ENCODE assay signal across 8 mouse cellular contexts in the genomic region with DNA sequence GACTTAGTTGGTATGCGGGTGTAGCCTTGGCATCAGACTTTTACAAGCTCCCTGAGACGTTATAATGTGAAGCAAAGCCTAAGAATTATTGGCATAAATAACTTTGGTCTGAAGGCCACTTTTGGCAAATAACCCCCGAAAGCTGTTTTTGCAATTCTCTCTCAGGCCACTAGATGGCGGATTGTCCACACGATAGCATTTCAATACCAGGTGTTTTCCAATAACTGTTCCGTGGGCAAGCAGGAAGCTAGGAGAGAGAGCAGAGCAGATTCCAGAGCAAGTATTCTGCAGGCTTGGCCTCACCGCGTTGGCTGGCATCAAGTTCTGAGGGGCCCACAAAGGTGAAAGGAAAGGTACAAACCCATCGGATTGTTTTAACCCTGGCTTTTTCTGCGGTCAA. TPM values are rescaled to one million over a fixed set of nuclear protein-coding genes. Genes with fewer than 3 reads are reported as not detected.
DNase-seq lines count a peak whose midpoint lies in the region; ATAC-seq and TF ChIP-seq lines count a peak whose summit lies in the region.

No protein-coding gene starts in this region.

- 12% methylated on average over 10 of the region's 10 CpGs for WGBS in limb, embryonic 12.5 days

- no peak for TF ChIP-seq POLR2A in testis, adult 2 months (IDR thresholded peaks at IDR 0.05; ENCODE audit: control insufficient read depth, low read depth, low read length)

- 0 out of 2 replicates have a peak overlapping the region, but pooled peaks have one; percentile 59 for H3K27ac ChIP-seq in limb, embryonic 12.5 days
- H3K27ac ChIP-seq in testis, adult 2 months (ENCODE audit: control insufficient read depth, insufficient read depth, low read depth, low read length): no peak overlapping the region

- H3K4me3 ChIP-seq in limb, embryonic 12.5 days (replicated peaks): no peak overlapping the region
- peak overlapping the region; percentile 42 for H3K4me3 ChIP-seq in testis, adult 2 months (ENCODE audit: control insufficient read depth, low read depth, low read length)

- H3K36me3 ChIP-seq in limb, embryonic 12.5 days: no peaks in the 10 kb centered on the region
- H3K36me3 ChIP-seq in testis, adult 2 months (ENCODE audit: control insufficient read depth, insufficient read depth, low read length): no peaks in the 10 kb centered on the region

- H3K4me2 ChIP-seq in limb, embryonic 12.5 days: no peak overlapping the region

- peaks cover 25% of the 10 kb centered on the region for H3K4me1 ChIP-seq in limb, embryonic 12.5 days (replicated peaks)
- peaks cover 2% of the 10 kb centered on the region for H3K4me1 ChIP-seq in testis, adult 2 months (ENCODE audit: control insufficient read depth, insufficient read depth, low read length)

- peak; percentile 55 for DNase-seq in A20 (ENCODE audit: low read depth, low spot score)
- peak; percentile 57 to 70 for DNase-seq in adrenal gland, adult 18-20 months (ENCODE audit: low spot score in 2 of 2)
- peak; percentile 89 for DNase-seq in embryo, embryonic 10.5 days (ENCODE audit: low spot score)
- peak; percentile 79 for DNase-seq in kidney, adult 9 months
- peak; percentile 14 to 40 for DNase-seq in natural killer cell, adult 2 months (ENCODE audit: low spot score in 2 of 2)

- peak; percentile 79 for ATAC-seq in granulocyte monocyte progenitor cell, adult 5-6 weeks (replicated peaks; ENCODE audit: poor library complexity, severe bottlenecking)
- ATAC-seq in limb, embryonic 12.5 days (ENCODE audit: insufficient number of reproducible peaks, insufficient read depth, low FRiP score, low TSS enrichment, low read depth): no peak

- no peaks in the 10 kb centered on the region for H3K27me3 ChIP-seq in limb, embryonic 12.5 days
- H3K27me3 ChIP-seq in testis, adult 2 months (ENCODE audit: control insufficient read depth, insufficient read depth, low read length): no peaks in the 10 kb centered on the region

- H3K9ac ChIP-seq in limb, embryonic 12.5 days (replicated peaks): no peak overlapping the region; the same call in 1 of the 2 replicates

- peak; percentile 50; the same call in 1 of the 2 replicates for TF ChIP-seq CTCF in testis, adult 2 months (IDR thresholded peaks at IDR 0.05; ENCODE audit: control insufficient read depth, insufficient read depth, insufficient replicate concordance, low read depth, low read length)

- H3K9me3 ChIP-seq in limb, embryonic 12.5 days: no peaks in the 10 kb centered on the region

RNA-seq across cellular contexts. Expression of a gene that starts 29.2 kb away (rescaled TPM):
- total RNA-seq in adrenal gland, adult 18-20 months (2021): 10 to 100 TPM; 10.6 to 16.3 TPM
- total RNA-seq in granulocyte monocyte progenitor cell, adult 5-6 weeks (2014; fragmentation: Nextera tagmentation): not detected in 2 replicates
- total RNA-seq in granulocyte monocyte progenitor cell, adult 5-6 weeks (2017): 0.15 TPM in 1 of 2 replicates, not detected in the other
- 0.46 and 0.65 TPM in 2 replicates for polyA plus RNA-seq in limb, embryonic 12.5 days (2016; fragmentation: Nextera tagmentation; extraction: Ambion mirVana)
- polyA plus RNA-seq in testis, adult 2 months (2012; rRNA removed): 3.3 and 4.4 TPM in 2 replicates

Comparison
In these comparisons a context has a peak if more than half of its experiments do, and no peak if none do; other contexts are left out.
1. DNase-seq: peak in every context shown above with its lines; median percentile 89 in embryo, embryonic 10.5 days; 79 in kidney, adult 9 months; 64 in adrenal gland, adult 18-20 months; 55 in A20; 27 in natural killer cell, adult 2 months.
2. RNA of a gene that starts 29.2 kb away (total RNA-seq): 10.6 to 16.3 TPM in adrenal gland, adult 18-20 months; 0.15 TPM in granulocyte monocyte progenitor cell, adult 5-6 weeks; every median in the first group is over 10 times any median in the second.